ENCODE assay signal across 7 mouse cellular contexts in the genomic region with DNA sequence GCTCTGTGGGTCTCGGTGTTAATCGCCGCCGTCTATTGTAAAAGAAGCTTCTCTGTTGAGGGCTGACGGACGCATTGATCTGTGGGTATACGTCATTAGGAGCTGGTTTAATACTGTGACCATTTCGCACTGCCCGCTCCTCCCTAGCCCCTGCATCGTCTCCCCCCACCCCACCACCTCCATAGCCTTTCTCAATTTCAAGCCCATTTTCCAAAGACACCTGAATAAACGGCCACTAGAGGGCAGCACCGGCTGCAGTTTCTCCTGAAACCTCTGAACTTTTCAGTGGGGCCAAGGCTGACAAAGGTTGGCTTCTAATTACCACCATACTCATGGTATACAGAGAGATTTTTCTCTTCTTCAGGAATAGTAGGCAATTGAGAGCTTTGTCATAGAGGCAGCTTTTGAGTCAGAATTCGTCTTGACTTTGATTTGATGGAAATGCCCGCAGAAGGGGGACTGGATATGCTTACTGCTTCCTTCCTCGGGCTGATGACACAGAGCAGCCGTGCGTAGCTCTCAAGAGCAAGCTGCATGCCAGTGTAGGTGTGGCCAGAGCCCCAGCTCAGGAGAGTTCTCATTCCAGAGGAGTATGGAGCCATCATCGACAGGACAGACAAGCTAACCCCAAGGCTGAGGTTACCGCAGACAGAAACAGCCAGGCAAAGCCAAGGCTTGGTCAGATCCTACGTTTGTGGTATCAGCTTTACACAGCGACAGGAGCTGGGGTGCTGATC. TPM values are rescaled to one million over a fixed set of nuclear protein-coding genes. Genes with fewer than 3 reads are reported as not detected.
A peak's percentile ranks its signal among the peaks of the same experiment; 100 is the strongest.
DNase-seq lines count a peak whose midpoint lies in the region; ATAC-seq lines count a peak whose summit lies in the region.

No protein-coding gene starts in this region.

- peak; percentile 68 for ATAC-seq in intestine, embryonic 16.5 days

- H3K4me3 ChIP-seq in intestine, embryonic 16.5 days (ENCODE audit: low read length) = peak overlapping the region; percentile 50
- H3K4me3 ChIP-seq in midbrain, embryonic 10.5 days = peak overlapping the region; percentile 53

- no peak overlapping the region for H3K27ac ChIP-seq in intestine, embryonic 16.5 days (ENCODE audit: low read length)
- H3K27ac ChIP-seq in midbrain, embryonic 10.5 days (replicated peaks) = peak overlapping the region; percentile 77

- H3K9ac ChIP-seq in intestine, embryonic 16.5 days (ENCODE audit: low read depth, low read length) = peak overlapping the region; percentile 54

- DNase-seq in adrenal gland, adult 8-10 months = peak; percentile 34
- peak; percentile 92 for DNase-seq in embryo, embryonic 11 days
- DNase-seq in gastrocnemius, postnatal 25 days = peak; percentile 50
- peak; percentile 86 to 90 for DNase-seq in left cerebral cortex, postnatal 36 days (ENCODE audit: low spot score in 2 of 2)
- DNase-seq in midbrain, embryonic 10.5 days (ENCODE audit: low spot score) = peak; percentile 87
- DNase-seq in skeletal muscle tissue, adult 2 months (ENCODE audit: low read depth, low spot score) = peak; percentile 36

- 22% methylated on average over 21 of the region's 21 CpGs for WGBS in intestine, embryonic 16.5 days
- WGBS in midbrain, embryonic 10.5 days = 35% methylated on average over 21 of the region's 21 CpGs

- intact Hi-C loops in left cerebral cortex, postnatal 36 days (cut with DNase I) = loop anchor here (2.0 to 5.0 kb wide), 2 partner anchors 111 to 185 kb away; a partner anchor contains a TSS

- no peaks in the 10 kb centered on the region for H3K36me3 ChIP-seq in intestine, embryonic 16.5 days (ENCODE audit: control insufficient read depth, insufficient read depth, low read length)
- H3K36me3 ChIP-seq in midbrain, embryonic 10.5 days = no peaks in the 10 kb centered on the region

- H3K4me1 ChIP-seq in intestine, embryonic 16.5 days (ENCODE audit: control insufficient read depth, insufficient read depth, low read length) = no peaks in the 10 kb centered on the region
- H3K4me1 ChIP-seq in midbrain, embryonic 10.5 days = peaks cover 8% of the 10 kb centered on the region

- peak overlapping the region; percentile 60 for H3K4me2 ChIP-seq in intestine, embryonic 16.5 days (ENCODE audit: low read depth, low read length)

- no peaks in the 10 kb centered on the region for H3K9me3 ChIP-seq in intestine, embryonic 16.5 days (ENCODE audit: control insufficient read depth, low read length)
- no peaks in the 10 kb centered on the region for H3K9me3 ChIP-seq in midbrain, embryonic 10.5 days (replicated peaks)

- H3K27me3 ChIP-seq in intestine, embryonic 16.5 days (replicated peaks; ENCODE audit: control insufficient read depth, insufficient read depth, low read length) = no peaks in the 10 kb centered on the region
- H3K27me3 ChIP-seq in midbrain, embryonic 10.5 days (ENCODE audit: low read depth, poor library complexity, severe bottlenecking) = peaks cover 13% of the 10 kb centered on the region

RNA-seq across cellular contexts. Expression of a gene that starts 42.0 kb away (rescaled TPM):
- under 1 TPM; 0.23 to 0.59 (median 0.37) TPM for total RNA-seq in adrenal gland, adult 8-10 months (2022)
- not detected for total RNA-seq in gastrocnemius, postnatal 25 days (2021)
- polyA plus RNA-seq in intestine, embryonic 16.5 days (2015; fragmentation: Nextera tagmentation; extraction: Ambion mirVana) = not detected in 2 replicates
- total RNA-seq in left cerebral cortex, postnatal 36 days (2021) = 100 to 1,000 TPM; 355 to 475 TPM
- polyA plus RNA-seq in midbrain, embryonic 10.5 days (2016; fragmentation: Nextera tagmentation; extraction: Ambion mirVana) = 0.22 and 0.73 TPM in 2 replicates

Comparison
In these comparisons a context has a peak if more than half of its experiments do, and no peak if none do; other contexts are left out.
1. DNase-seq: peak in every context shown above with its lines; median percentile 92 in embryo, embryonic 11 days; 88 in left cerebral cortex, postnatal 36 days; 87 in midbrain, embryonic 10.5 days; 50 in gastrocnemius, postnatal 25 days; 36 in skeletal muscle tissue, adult 2 months; 34 in adrenal gland, adult 8-10 months.
2. RNA of a gene that starts 42.0 kb away (total RNA-seq): 355 to 475 TPM in left cerebral cortex, postnatal 36 days; 0.23 to 0.59 TPM in adrenal gland, adult 8-10 months and not detected in gastrocnemius, postnatal 25 days; every median in the first group is over 100 times any median in the second.